Mouse (Mus musculus) megakaryocyte progenitor cell, adult 5-6 weeks (primary cell): Measurements from ENCODE around the gene Hipk3. TPM values are rescaled to one million over a fixed set of nuclear protein-coding genes. Genes with fewer than 3 reads are reported as not detected.

ENCODE experiments used
- ATAC-seq: replicated peaks from 2 replicates; pipeline ENCODE4 v1.8.0; 2016; ENCODE audit warnings: mild to moderate bottlenecking, moderate TSS enrichment, inconsistent platforms; ENCODE audit not compliant: poor library complexity
- total RNA-seq, 2 experiments: library from RNA; stranded (forward) in 1 of 2; stranded (reverse) in 1 of 2; fragments of 157-497, 149-512 nt in 1 of 2; fragments of 200-1000 nt in 1 of 2; gene quantifications; 2 replicates each; pipeline versions ENCODE4 v1.2.3 to v1.2.4; 2015 to 2017

Hipk3 gene
- total RNA-seq, 2 experiments from 2014 or later, result 36.9 to 52.1 TPM

DNA sequence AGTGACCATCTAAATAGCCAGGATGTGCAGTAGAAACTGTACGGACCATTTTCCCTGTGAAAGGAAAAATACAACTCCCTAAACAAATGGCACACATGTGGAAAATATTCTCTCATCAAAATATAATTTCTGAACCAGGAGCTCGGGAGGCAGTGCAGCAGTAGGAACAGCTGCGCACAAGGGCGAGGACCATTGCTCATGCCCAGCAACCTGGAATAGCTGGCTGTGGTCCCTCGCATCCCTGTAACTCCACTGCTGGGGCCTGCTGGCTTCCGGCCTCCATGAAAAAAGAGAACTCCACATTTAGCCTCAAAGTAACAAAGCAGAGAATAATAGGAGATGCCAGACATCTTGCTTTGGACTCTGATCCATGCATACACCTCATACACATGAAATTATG lies 22.2 kb downstream of the Hipk3 start:
- no peak for ATAC-seq

GRCm38 (mm10) chr2:104471161-104471560 lies 23.1 kb downstream of the Hipk3 start:
- peak; percentile 63 for ATAC-seq

DNA sequence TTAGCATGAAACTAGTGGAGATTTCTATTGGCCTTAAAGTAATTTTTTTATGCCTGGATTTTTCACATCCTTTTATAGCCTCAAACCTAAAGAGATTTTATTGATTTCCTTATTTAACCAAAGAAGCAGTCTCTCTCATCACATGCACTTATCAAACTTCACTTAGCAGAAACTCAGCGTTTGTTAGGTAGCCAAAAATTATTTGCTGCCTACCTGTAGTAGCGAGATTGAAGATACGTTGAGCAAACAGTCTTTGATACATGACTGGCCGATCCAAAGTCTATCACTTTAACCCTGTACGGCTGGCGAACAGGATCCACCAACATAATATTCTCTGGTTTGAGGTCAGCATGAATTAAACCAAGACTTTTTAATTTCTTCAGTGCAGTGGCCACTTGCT lies 23.7 kb downstream of the Hipk3 start:
- no peak for ATAC-seq

DNA sequence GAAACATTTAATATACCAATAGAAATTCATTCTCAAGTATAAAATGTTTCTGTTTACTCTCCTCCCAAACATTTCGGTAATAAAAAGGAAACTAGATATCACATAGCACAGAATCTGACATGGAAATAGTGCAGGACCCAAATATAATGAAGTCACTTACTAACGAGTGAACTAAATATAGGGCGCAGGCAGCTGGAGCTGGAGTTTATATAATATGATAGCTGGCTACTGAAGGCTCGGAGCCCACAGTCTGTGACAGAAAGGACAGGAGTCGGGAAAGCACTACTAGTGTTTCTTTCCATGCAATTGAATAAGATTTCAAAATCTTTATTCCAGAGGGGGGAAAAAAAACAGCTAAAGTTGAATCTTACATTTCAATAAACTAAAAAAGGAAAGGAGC lies 25.8 kb downstream of the Hipk3 start:
- ATAC-seq, result no peak

DNA sequence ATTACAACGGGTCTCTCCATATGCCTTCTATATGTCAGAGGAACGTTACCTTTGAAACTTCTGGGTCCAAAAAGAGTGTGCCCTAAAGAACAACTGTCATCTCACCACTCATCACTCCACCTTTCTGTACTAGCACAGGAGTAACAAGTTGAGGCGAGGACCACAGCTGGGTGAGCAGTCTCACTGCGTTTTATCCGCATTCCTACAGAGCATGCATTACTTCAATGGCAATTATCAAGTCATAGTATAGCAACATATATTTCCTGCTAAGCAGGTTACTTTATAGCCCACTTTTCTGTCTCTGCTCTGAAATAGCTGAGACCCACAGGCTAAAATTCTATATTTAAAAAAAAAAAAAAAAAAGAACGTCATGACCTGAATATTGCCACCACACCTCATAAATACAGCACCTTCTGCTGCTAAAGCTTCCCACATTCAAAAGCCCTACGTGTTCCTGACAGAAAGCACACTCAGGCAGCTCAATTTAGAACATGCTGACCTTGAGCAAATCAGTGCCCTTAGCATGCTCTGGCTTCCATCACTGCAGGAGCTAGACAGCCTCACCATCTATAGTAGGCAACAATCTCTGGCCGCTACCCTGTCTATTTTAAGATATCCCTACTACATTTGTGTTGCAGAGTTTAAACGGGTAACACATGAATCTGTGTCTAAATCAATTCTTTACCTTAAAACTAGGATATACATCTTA lies 27.2 kb downstream of the Hipk3 start:
- ATAC-seq, result no peak

DNA sequence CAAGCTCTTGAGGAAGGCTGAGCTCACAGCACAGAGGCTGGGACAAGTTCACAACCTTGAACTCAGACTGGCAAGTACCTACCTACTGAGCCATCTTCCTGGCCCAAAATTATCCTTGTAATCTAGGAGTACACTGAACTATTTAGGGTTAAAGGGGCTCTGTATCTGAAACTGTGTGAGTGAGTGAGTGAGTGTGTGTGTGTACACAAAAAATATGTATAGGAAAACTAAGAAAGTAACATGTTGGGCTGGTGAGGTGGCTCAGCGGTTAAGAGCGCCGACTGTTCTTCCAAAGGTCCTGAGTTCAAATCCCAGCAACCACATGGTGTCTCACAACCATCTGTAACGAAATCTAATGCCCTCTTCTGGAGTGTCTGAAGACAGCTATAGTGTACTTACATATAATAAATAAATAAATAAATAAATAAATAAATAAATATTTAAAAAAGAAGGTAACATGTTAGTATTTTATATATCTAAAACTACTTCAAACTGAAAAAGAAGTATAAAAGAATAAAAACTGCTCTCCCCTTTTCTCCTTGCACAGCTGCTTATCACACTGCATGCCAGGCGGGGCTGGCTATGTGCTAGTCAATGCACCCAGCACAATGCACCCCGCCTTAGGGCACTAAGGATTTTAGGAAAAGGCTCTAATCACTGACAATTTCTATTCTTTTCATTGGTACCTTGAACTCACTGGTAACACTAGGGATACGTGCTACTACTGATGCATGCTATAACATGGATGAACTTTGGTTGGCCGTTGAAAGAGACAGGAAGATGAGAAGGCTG lies 28.4 kb downstream of the Hipk3 start:
- ATAC-seq, result peak; percentile 64

GRCm38 (mm10) chr2:104460021-104460420 lies 34.2 kb downstream of the Hipk3 start:
- peak; percentile 59 for ATAC-seq

DNA sequence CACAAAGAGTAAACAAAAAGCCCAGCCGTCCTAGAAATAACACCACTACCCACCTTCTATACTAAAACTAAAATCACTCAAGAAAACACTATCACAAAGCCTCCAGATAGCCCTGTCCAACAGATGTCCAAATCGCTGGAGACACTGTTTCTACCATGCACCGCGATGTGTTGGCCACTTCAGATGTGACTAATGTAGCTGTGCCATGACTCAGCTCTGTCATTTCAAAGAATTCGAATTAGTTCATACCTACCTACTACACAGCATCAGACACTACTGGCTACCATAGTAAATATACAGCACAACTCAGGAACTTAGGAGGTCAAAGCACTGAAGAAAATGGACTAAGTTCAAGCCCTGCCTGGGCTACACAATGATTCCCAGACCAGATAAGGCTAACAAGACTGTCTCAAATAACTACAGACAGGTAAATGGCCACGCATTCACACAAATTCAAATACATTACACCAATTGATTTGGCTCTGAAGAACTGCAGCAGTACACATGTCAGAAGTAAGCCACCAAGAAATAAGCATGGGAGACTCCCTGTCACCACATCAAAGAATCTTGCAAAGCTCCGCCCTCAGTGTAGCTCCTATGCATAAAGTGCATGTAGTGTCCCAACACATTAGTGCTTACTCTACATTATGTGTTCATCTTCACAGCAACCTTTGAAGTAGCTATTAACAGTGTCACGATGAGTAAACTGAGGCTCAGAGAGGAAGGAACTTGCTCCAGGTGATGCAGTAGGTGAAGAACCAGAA lies 35.5 kb downstream of the Hipk3 start:
- no peak for ATAC-seq

- peak; percentile 35; the same call in 1 of the 2 replicates for ATAC-seq
Measured at GRCm38 (mm10) chr2:104457106-104457505, 37.1 kb downstream of the Hipk3 start.

GRCm38 (mm10) chr2:104450685-104451084 lies 43.6 kb downstream of the Hipk3 start:
- ATAC-seq, result peak; percentile 85

DNA sequence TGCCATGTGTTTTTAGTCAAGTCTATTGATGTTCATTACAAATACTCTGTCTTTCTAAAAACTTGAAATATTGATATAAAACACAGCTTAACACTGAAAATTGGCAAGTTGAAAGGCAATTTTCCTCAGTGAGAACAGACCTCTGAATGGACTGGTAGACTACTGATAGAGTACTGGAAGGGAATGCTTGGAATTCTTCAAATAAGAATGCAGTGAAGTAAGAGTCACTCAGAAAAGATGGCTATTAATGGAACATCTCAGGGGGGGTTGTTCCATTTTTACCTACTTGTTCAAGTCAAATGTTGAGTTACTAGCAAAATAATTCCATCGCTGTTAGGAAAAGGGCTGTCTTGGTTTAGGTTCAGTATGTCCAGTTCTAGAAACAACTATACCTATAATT lies 45.1 kb downstream of the Hipk3 start:
- ATAC-seq, result no peak

DNA sequence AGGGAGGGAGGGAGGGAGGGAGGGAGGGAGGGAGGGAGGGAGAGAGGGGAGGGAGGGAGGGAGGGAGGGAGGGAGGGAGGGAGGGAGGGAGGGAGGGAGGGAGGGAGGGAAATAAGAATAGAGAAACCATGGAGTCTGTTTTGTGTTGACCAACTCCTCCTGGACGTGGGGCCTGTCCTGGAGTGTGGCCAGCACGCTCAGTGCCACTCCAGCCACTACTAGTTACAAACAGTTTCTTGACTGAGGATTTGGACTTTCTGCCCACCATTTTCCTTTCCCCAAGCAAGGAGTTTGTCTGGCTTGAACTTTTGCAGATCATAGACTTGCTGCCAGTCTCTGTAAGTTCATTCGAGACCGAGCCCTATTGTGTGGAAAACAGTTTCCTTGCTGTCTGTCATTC lies 46.0 kb downstream of the Hipk3 start:
- ATAC-seq, result no peak

DNA sequence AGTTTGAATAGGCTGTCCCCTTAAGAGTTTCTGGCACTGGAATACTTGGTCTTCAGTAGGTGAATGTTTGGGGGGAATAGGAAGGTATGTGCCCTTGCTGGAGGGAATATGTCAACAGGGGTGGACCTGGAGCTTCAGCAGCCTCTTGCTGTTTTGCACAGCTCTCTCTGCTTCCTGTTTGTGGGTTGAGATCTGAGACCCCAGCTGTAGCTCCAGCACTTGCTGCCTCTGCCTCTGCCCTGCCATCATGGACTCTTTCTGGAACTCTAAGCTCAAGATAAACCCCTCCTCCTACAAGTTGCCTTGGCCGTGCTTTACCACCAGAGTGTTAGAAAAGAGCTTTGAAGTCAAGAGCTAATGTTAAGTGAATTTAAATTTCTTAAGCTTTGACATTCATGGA lies 48.2 kb downstream of the Hipk3 start:
- ATAC-seq, result no peak

GRCm38 (mm10) chr2:104444776-104445175 lies 49.5 kb downstream of the Hipk3 start:
- peak; percentile 99 for ATAC-seq

DNA sequence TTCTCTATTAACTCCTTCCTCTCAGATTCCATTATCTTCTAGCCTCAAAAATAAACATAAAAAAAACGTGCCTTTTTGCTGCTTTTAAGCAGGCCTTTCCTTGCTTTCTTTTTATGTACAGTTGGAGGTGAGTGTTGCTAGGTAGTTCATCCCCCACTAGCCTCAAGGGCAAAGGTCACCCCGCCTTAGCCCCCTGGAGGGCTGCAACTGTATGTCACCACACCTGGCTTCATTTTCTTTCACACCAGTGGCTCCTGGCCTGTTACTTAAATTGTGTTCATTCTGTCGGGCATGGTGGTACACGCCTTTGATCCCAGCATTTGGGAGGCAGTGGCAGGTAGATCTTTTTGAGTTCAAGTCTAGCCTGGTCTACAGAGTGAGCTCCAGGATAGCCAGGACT lies 51.9 kb downstream of the Hipk3 start:
- ATAC-seq, result no peak

DNA sequence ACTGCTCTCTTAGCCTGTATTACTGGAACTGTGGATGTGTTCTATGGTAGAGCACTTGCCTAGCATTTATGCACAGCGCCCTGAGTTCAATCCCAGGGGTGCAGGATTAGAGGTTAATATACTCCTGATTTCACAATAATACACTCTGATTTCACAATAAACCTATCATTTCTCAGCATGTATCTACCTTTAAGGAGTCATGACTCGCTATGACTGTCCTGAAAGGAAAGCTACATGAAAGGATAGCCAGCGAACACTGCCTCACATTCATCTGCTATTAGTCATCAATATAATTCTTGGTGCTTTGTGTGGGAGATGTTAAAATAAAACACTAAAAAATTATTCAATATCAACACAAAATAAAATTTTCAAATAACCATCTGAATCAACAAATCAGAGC lies 58.0 kb downstream of the Hipk3 start:
- no peak for ATAC-seq

DNA sequence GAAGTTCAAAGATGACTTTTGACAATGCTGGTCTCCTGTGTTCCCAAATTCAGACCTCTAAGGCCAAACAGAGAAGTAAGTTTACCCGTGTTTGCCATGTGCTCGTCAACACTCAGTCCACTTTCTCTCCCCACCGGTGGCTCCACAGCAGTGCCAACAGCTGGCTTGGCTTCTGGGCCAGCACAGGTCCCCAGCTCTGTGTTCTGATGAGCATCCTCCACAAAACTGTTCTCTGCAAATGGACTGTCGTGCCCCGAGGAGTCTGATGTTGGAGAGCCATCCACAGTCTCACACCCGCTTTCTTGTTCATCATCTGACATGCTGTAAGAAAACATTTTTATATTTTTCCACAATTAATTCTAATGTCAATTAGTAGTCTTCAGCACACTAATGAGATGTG lies 63.2 kb downstream of the Hipk3 start:
- ATAC-seq, result no peak

- ATAC-seq, result no peak
Measured at GRCm38 (mm10) chr2:104430566-104430965, 63.7 kb downstream of the Hipk3 start.

DNA sequence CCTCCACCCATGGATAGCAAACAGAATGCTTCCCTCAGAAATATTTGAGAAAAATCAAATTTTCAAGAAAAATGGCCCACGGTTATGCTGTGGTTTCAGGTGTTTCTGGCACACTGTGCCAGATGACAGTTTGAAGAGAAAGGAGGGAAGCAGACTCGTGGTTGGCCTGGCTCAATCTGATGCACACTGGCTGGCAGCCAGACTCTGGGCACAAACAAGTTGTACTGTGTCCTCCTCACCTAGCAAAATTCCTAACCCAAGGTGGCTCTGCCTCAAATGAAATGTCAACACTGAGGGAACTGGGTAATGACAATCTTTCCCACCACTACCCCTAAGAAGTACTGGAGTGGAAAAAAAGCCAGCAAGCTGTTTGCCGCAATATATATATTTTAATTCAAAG lies 68.1 kb downstream of the Hipk3 start:
- ATAC-seq, result no peak

DNA sequence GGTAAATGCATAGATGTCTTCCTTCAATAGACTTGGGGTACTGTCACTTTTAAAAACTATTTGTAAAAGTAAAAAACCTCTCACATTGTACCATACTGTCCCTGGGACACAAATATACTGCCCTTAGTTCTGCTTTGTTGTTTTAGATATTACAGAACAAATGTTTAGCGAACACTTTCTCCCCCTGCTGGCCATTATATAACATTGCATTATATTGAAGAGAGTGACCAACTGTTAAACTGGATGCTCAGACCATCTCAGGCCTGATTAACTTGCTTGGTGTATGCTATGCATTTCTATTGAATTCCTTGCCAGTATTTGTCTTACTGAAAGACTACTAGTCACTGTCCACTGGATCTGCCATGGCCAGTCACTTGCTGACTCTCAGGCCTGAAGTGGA lies 72.0 kb downstream of the Hipk3 start:
- ATAC-seq, result peak; percentile 78

GRCm38 (mm10) chr2:104420805-104421204 lies 73.4 kb downstream of the Hipk3 start:
- peak; percentile 62 for ATAC-seq

DNA sequence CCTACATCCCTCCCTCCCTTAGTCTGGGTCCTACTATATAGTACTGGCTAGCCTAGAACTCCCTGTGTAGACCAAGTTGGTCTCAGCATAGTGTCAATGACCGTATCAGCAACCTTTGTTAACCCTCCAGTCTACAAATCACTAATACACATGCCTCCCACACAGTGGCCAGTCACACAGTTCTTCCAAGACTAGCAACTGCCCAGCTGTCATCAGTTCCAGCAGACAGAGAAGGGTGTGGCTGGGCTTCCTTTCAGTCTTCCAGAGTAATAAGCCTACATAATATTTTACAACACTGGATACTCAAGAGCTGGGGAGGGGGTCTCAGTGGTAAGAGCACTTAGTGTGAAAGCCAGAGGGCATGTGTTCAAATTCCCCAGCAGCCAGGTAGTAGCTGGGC lies 74.2 kb downstream of the Hipk3 start:
- ATAC-seq, result no peak
